Mouse (Mus musculus): Measurements from ENCODE around the gene Ighmbp2. TPM values are rescaled to one million over a fixed set of nuclear protein-coding genes. Genes with fewer than 3 reads are reported as not detected.

Ighmbp2 gene
- polyA plus RNA-seq, 1 experiment from 2014 or later: 9.3 TPM

DNA sequence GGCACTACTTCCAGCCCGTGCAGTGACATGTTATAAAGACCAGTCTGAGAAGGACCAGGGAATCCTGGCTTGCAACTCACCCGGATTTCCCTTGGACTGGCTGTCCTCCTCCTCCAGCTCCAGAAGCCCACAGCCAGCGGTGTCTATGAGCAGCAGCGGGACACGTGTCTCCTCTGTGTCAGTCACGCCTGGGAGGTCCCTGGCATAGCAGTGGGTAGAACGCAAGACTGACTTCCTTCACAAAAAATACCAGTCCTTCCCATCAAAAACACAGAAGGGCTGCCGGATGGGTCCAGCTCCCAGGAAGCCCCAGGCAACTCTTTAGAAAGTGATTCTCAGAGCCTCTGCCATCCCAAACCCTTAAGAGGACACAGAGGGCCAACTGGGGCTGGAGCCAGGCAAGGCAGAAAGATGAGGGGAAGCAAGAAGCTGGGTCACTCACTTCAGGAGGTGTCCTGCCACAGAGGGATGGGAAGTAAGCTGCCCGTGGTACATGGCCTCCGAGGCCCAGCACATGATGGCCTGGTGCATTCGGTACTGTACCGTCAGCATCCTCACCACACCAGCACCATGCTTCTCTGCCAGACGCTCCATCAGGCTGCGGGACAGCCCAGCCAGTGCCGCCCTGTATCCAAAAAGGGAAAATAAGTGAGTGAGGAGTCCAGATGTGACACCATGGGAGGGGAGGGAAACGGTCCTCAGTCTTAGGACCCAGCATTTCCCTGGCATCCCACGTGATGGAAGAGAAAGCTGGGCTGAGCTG is 14.4 kb downstream of the Ighmbp2 start:
- ATAC-seq (ENCODE audit: low read depth): no peak
- H3K36me3 ChIP-seq (ENCODE audit: control insufficient read depth, insufficient read depth, low read length): peaks cover 31% of the 10 kb centered on the region
- no peak overlapping the region for H3K9ac ChIP-seq (ENCODE audit: low read length)
- no peaks in the 10 kb centered on the region for H3K9me3 ChIP-seq (ENCODE audit: control insufficient read depth, low read length)
- no peak overlapping the region for H3K4me2 ChIP-seq (ENCODE audit: low read depth, low read length)
- no peak overlapping the region for H3K4me3 ChIP-seq (ENCODE audit: low read length)
- H3K27ac ChIP-seq (ENCODE audit: low read length): no peak overlapping the region
- H3K27me3 ChIP-seq (ENCODE audit: control insufficient read depth, insufficient read depth, low read depth, low read length): no peaks in the 10 kb centered on the region
- WGBS: 89% methylated on average over 17 of the region's 17 CpGs
- no peaks in the 10 kb centered on the region for H3K4me1 ChIP-seq (replicated peaks; ENCODE audit: control insufficient read depth, insufficient read depth, low read length)

DNA sequence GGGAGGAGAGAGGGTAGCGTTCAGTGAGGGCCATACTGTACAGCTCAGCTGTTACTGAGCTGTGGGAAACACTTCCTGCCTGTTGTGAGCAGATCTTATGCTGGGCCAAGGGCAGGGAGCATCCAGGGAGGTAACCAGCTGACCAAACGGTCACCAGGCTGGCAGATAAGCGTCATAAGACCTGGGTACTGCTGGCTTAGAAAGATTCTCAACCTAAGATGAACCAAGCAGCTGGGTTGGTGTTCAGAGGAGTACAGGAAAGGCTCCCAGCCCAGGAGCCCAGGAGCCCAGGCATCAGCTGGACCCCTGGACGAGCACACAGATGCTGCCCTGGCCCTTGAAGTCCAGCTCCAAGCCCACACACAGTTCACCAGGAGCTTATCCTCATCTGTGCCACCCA is 15.5 kb downstream of the Ighmbp2 start:
- H3K36me3 ChIP-seq (ENCODE audit: control insufficient read depth, insufficient read depth, low read length): peaks cover 29% of the 10 kb centered on the region
- WGBS: 88% methylated on average over 4 of the region's 4 CpGs

DNA sequence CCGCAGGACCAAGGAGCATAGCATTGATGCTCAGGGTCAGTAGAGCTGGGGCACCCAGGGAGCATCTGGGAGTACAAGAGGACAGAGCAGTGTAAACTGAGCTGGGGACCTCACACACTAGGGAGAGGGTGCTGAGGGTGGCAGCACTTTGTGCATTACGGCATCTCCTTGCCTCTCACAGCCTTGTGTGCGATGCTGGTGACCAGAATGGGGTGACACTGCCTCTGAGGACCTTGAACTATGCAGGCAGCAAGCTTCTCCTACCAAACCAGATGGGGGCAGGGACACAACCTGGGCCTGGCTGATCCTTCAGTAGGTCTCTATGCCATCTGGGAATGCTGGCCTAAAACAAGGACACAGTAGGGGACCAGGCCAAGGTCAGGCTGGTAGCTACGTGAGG is 16.1 kb downstream of the Ighmbp2 start:
- H3K27me3 ChIP-seq (ENCODE audit: control insufficient read depth, insufficient read depth, low read depth, low read length): no peaks in the 10 kb centered on the region
- H3K4me3 ChIP-seq (ENCODE audit: low read length): no peak overlapping the region
- no peak overlapping the region for H3K4me2 ChIP-seq (ENCODE audit: low read depth, low read length)
- peaks cover 29% of the 10 kb centered on the region for H3K36me3 ChIP-seq (ENCODE audit: control insufficient read depth, insufficient read depth, low read length)
- no peak overlapping the region for H3K27ac ChIP-seq (ENCODE audit: low read length)
- H3K9ac ChIP-seq (ENCODE audit: low read length): no peak overlapping the region
- H3K9me3 ChIP-seq (ENCODE audit: control insufficient read depth, low read length): no peaks in the 10 kb centered on the region
- no peaks in the 10 kb centered on the region for H3K4me1 ChIP-seq (replicated peaks; ENCODE audit: control insufficient read depth, insufficient read depth, low read length)
- no peak for ATAC-seq (ENCODE audit: low read depth)
- 91% methylated on average over 4 of the region's 4 CpGs for WGBS

More for the DNA sequence above, 15.5 kb downstream of the Ighmbp2 start:
- Histone ChIP-seq H3K9ac (ENCODE audit: low read length) (no peak overlapping the region), H3K27me3 (ENCODE audit: control insufficient read depth, insufficient read depth, low read depth, low read length) (no peaks in the 10 kb centered on the region), H3K9me3 (ENCODE audit: control insufficient read depth, low read length) (no peaks in the 10 kb centered on the region), H3K4me3 (ENCODE audit: low read length) (no peak overlapping the region), H3K4me1 (replicated peaks; ENCODE audit: control insufficient read depth, insufficient read depth, low read length) (no peaks in the 10 kb centered on the region), H3K27ac (ENCODE audit: low read length) (no peak overlapping the region), H3K4me2 (ENCODE audit: low read depth, low read length) (no peak overlapping the region)
- no peak for ATAC-seq (ENCODE audit: low read depth)

DNA sequence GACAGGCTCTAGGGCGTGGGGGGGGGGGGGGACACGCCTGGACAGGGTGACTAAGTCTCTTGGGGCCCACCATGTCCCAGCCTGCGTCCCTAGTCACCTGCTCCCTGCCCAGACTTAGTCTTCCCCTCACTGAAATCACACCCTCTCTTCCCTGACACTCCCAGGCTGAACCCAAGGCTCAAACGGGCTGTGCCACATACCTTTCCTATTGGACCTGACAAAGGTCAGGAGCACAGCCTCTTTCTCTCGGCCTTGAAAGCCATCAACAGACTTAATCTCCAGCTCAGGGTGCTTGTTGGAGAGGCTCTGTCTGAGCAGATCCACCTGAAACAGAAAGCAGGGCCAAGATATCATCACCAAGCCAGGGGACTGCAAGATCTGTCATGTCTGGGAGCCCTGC is 16.7 kb downstream of the Ighmbp2 start:
- Histone ChIP-seq H3K9me3 (ENCODE audit: control insufficient read depth, low read length) (no peaks in the 10 kb centered on the region), H3K27me3 (ENCODE audit: control insufficient read depth, insufficient read depth, low read depth, low read length) (no peaks in the 10 kb centered on the region), H3K4me2 (ENCODE audit: low read depth, low read length) (no peak overlapping the region), H3K27ac (ENCODE audit: low read length) (no peak overlapping the region), H3K4me3 (ENCODE audit: low read length) (no peak overlapping the region), H3K4me1 (replicated peaks; ENCODE audit: control insufficient read depth, insufficient read depth, low read length) (no peaks in the 10 kb centered on the region), H3K9ac (ENCODE audit: low read length) (no peak overlapping the region), H3K36me3 (ENCODE audit: control insufficient read depth, insufficient read depth, low read length) (peaks cover 32% of the 10 kb centered on the region)
- ATAC-seq (ENCODE audit: low read depth): no peak
- WGBS: 76% methylated on average over 3 of the region's 5 CpGs

DNA sequence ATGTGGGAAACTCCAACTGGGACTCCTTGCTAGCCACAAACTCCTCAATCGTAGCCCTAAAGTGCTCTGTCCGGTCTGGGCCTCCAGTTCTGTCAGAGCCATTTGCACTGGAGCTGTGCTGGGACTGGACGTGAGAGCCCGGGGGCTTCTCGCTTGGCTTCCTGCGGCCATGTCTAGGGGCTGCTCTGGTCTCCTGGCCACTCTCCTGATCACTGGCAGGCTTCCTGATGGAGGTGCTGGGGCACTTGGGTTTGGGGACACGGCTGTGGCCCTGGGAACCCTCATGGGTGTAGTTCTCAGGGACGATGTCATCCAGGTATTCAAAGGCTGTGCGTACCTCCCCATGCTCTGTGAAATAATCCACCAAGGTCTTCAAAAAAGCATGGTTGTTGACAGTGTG is 17.6 kb downstream of the Ighmbp2 start:
- H3K9ac ChIP-seq (ENCODE audit: low read length): no peak overlapping the region
- WGBS: 90% methylated on average over 9 of the region's 9 CpGs
- ATAC-seq (ENCODE audit: low read depth): no peak

DNA sequence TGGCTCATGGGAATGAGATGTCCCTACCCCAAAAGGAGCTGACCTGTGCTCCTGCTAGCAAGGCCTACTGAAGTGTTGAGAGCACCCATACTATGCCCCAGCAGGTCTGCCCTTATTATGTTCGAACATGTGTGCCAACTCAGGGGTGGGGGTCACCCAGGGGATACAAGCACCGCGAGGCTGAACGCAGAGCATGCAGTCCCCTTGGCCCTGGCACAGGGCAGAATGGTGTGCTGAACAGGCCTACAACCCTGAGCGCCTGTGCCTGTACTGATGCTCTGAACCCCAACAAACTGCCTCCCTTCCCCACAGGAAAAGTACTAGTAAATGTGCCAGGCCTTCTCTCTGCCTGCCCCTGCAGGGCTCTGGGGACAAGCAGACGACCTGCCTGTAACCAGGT is 18.5 kb downstream of the Ighmbp2 start:
- Histone ChIP-seq H3K4me2 (ENCODE audit: low read depth, low read length) (no peak overlapping the region), H3K9ac (ENCODE audit: low read length) (no peak overlapping the region), H3K4me3 (ENCODE audit: low read length) (no peak overlapping the region), H3K4me1 (replicated peaks; ENCODE audit: control insufficient read depth, insufficient read depth, low read length) (no peaks in the 10 kb centered on the region), H3K27ac (ENCODE audit: low read length) (no peak overlapping the region), H3K9me3 (ENCODE audit: control insufficient read depth, low read length) (no peaks in the 10 kb centered on the region), H3K27me3 (ENCODE audit: control insufficient read depth, insufficient read depth, low read depth, low read length) (no peaks in the 10 kb centered on the region), H3K36me3 (ENCODE audit: control insufficient read depth, insufficient read depth, low read length) (peaks cover 34% of the 10 kb centered on the region)
- whole genome bisulfite sequencing: 93% methylated on average over 6 of the region's 6 CpGs
- no peak for ATAC-seq (ENCODE audit: low read depth)

More for the DNA sequence above, 17.6 kb downstream of the Ighmbp2 start:
- Histone ChIP-seq H3K36me3 (ENCODE audit: control insufficient read depth, insufficient read depth, low read length) (peaks cover 35% of the 10 kb centered on the region), H3K27ac (ENCODE audit: low read length) (no peak overlapping the region), H3K9me3 (ENCODE audit: control insufficient read depth, low read length) (no peaks in the 10 kb centered on the region), H3K4me3 (ENCODE audit: low read length) (no peak overlapping the region), H3K4me2 (ENCODE audit: low read depth, low read length) (no peak overlapping the region), H3K27me3 (ENCODE audit: control insufficient read depth, insufficient read depth, low read depth, low read length) (no peaks in the 10 kb centered on the region), H3K4me1 (replicated peaks; ENCODE audit: control insufficient read depth, insufficient read depth, low read length) (no peaks in the 10 kb centered on the region)

DNA sequence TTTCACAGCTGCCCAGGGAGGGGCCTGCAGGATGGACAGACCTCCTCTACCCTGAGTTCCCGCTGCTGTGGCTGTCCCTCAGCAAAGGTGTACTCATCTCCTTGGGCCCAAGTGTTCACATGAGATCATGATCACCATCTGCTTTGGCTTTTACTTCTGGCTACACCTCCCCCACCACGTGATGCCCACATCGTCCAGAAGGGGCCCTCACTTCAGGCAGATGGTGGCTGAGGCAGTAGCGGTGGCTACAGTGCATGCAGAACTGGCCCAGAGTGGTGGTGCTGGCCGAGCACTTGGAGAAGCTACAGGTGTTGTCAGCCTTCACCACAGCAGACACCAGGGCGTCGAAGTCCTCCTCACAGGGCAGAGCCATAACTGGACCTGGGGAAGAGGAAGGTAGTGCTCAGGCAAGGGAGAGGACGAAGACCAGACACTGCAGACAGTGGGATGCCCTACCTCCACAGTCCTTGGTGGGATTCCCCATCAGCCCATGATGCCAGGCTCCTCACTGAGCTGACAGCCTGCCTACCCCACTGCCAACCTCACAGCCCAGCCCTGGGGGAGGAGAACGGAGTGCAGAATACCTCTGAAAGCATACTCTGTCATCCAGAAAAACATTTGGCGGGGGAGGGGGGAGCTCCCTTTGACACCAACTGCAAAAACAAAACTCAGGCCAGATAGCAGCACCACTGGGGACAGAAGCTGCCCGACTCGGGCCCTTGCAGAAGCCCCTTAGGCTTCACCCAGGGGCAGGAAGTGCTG is 20.9 kb downstream of the Ighmbp2 start:
- Histone ChIP-seq H3K4me1 (replicated peaks; ENCODE audit: control insufficient read depth, insufficient read depth, low read length) (no peaks in the 10 kb centered on the region), H3K27me3 (ENCODE audit: control insufficient read depth, insufficient read depth, low read depth, low read length) (no peaks in the 10 kb centered on the region), H3K9me3 (ENCODE audit: control insufficient read depth, low read length) (no peaks in the 10 kb centered on the region), H3K36me3 (ENCODE audit: control insufficient read depth, insufficient read depth, low read length) (peaks cover 23% of the 10 kb centered on the region), H3K4me2 (ENCODE audit: low read depth, low read length) (no peak overlapping the region), H3K4me3 (ENCODE audit: low read length) (no peak overlapping the region), H3K27ac (ENCODE audit: low read length) (no peak overlapping the region), H3K9ac (ENCODE audit: low read length) (no peak overlapping the region)
- 86% methylated on average over 12 of the region's 12 CpGs for WGBS
- ATAC-seq (ENCODE audit: low read depth): no peak

DNA sequence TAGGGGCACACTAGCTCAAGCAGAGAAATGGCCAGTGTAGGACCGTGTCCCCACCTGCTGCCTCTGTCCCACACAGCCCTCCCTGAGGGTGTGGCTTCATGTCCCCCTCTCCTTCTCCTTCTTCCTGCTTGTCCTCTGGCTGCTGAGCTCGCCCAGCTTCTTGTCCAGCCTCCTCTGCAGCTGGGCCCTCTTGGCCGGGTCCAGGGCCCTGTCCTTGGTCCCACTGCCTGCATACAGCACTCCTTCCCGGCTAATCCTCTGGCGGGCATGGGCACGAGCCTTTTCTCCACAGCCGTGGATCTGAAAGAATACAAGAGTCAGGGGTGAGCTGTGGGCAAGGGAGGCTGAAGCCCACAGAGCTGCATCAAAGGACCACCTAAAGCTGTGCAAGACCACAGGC is 21.5 kb downstream of the Ighmbp2 start:
- ATAC-seq (ENCODE audit: low read depth): no peak
- H3K36me3 ChIP-seq (ENCODE audit: control insufficient read depth, insufficient read depth, low read length): peaks cover 20% of the 10 kb centered on the region
- no peaks in the 10 kb centered on the region for H3K9me3 ChIP-seq (ENCODE audit: control insufficient read depth, low read length)
- WGBS: 87% methylated on average over 7 of the region's 7 CpGs
- H3K9ac ChIP-seq (ENCODE audit: low read length): no peak overlapping the region
- no peak overlapping the region for H3K4me3 ChIP-seq (ENCODE audit: low read length)
- no peaks in the 10 kb centered on the region for H3K4me1 ChIP-seq (replicated peaks; ENCODE audit: control insufficient read depth, insufficient read depth, low read length)
- no peak overlapping the region for H3K27ac ChIP-seq (ENCODE audit: low read length)
- no peaks in the 10 kb centered on the region for H3K27me3 ChIP-seq (ENCODE audit: control insufficient read depth, insufficient read depth, low read depth, low read length)
- no peak overlapping the region for H3K4me2 ChIP-seq (ENCODE audit: low read depth, low read length)

- Histone ChIP-seq H3K27ac (ENCODE audit: low read length) (no peak overlapping the region), H3K4me1 (replicated peaks; ENCODE audit: control insufficient read depth, insufficient read depth, low read length) (no peaks in the 10 kb centered on the region), H3K27me3 (ENCODE audit: control insufficient read depth, insufficient read depth, low read depth, low read length) (no peaks in the 10 kb centered on the region), H3K4me2 (ENCODE audit: low read depth, low read length) (no peak overlapping the region), H3K36me3 (ENCODE audit: control insufficient read depth, insufficient read depth, low read length) (peaks cover 20% of the 10 kb centered on the region), H3K9ac (ENCODE audit: low read length) (no peak overlapping the region), H3K4me3 (ENCODE audit: low read length) (no peak overlapping the region), H3K9me3 (ENCODE audit: control insufficient read depth, low read length) (no peaks in the 10 kb centered on the region)
- ATAC-seq (ENCODE audit: low read depth): no peak
- WGBS: 83% methylated on average over 3 of the region's 3 CpGs
Observed at GRCm38 (mm10) chr19:3260591-3260990, 22.2 kb downstream of the Ighmbp2 start.
